Mouse (Mus musculus): ENCODE measurements around the gene Isg20. TPM values are rescaled to one million over a fixed set of nuclear protein-coding genes. Genes with fewer than 3 reads are reported as not detected.
A peak's percentile ranks its signal among the peaks of the same experiment; 100 is the strongest.

Gene Isg20
- polyA plus RNA-seq, 1 experiment from 2014 or later: 0.49 TPM

GRCm38 (mm10) chr7:78924796-78925195, 11.6 kb downstream of the Isg20 start:
- WGBS: 72% methylated on average over 7 of the region's 7 CpGs
- no peak for ATAC-seq (ENCODE audit: insufficient read depth, low FRiP score, low TSS enrichment)
- H3K9ac ChIP-seq (ENCODE audit: low read length): no peak overlapping the region

GRCm38 (mm10) chr7:78925680-78926079, 12.5 kb downstream of the Isg20 start:
- no peaks in the 10 kb centered on the region for H3K9me3 ChIP-seq (ENCODE audit: control insufficient read depth, low read length)
- H3K4me2 ChIP-seq (ENCODE audit: low read depth): no peak overlapping the region
- no peaks in the 10 kb centered on the region for H3K36me3 ChIP-seq (ENCODE audit: control insufficient read depth, insufficient read depth, low read length)
- H3K4me1 ChIP-seq (ENCODE audit: control insufficient read depth, insufficient read depth, low read length): no peaks in the 10 kb centered on the region
- H3K27me3 ChIP-seq (ENCODE audit: control insufficient read depth, insufficient read depth, low read length): 0 out of 2 replicates have a peak, but pooled peaks cover 2% of the 10 kb centered on the region
- WGBS: 84% methylated on average over 7 of the region's 7 CpGs
- DNase-seq (ENCODE audit: low spot score): no peak
- H3K9ac ChIP-seq (ENCODE audit: low read length): no peak overlapping the region
- no peak overlapping the region for H3K4me3 ChIP-seq (ENCODE audit: low read depth, low read length)
- H3K27ac ChIP-seq (ENCODE audit: low read depth, low read length): no peak overlapping the region
- ATAC-seq (ENCODE audit: insufficient read depth, low FRiP score, low TSS enrichment): no peak

More at GRCm38 (mm10) chr7:78924796-78925195, 11.6 kb downstream of the Isg20 start:
- Histone ChIP-seq H3K36me3 (ENCODE audit: control insufficient read depth, insufficient read depth, low read length) (no peaks in the 10 kb centered on the region), H3K4me1 (ENCODE audit: control insufficient read depth, insufficient read depth, low read length) (no peaks in the 10 kb centered on the region), H3K9me3 (ENCODE audit: control insufficient read depth, low read length) (no peaks in the 10 kb centered on the region), H3K27ac (ENCODE audit: low read depth, low read length) (no peak overlapping the region), H3K4me3 (ENCODE audit: low read depth, low read length) (no peak overlapping the region), H3K27me3 (ENCODE audit: control insufficient read depth, insufficient read depth, low read length) (0 out of 2 replicates have a peak, but pooled peaks cover 2% of the 10 kb centered on the region), H3K4me2 (ENCODE audit: low read depth) (no peak overlapping the region)
- peak; percentile 9 for DNase-seq (ENCODE audit: low spot score)

GRCm38 (mm10) chr7:78926156-78926555, 12.9 kb downstream of the Isg20 start:
- H3K27ac ChIP-seq (ENCODE audit: low read depth, low read length): no peak overlapping the region
- no peak overlapping the region for H3K4me3 ChIP-seq (ENCODE audit: low read depth, low read length)
- WGBS: 84% methylated on average over 9 of the region's 9 CpGs
- H3K36me3 ChIP-seq (ENCODE audit: control insufficient read depth, insufficient read depth, low read length): no peaks in the 10 kb centered on the region
- ATAC-seq (ENCODE audit: insufficient read depth, low FRiP score, low TSS enrichment): no peak
- H3K27me3 ChIP-seq (ENCODE audit: control insufficient read depth, insufficient read depth, low read length): 0 out of 2 replicates have a peak, but pooled peaks cover 2% of the 10 kb centered on the region
- DNase-seq (ENCODE audit: low spot score): peak; percentile 7
- H3K4me2 ChIP-seq (ENCODE audit: low read depth): no peak overlapping the region
- no peaks in the 10 kb centered on the region for H3K4me1 ChIP-seq (ENCODE audit: control insufficient read depth, insufficient read depth, low read length)
- no peak overlapping the region for H3K9ac ChIP-seq (ENCODE audit: low read length)
- H3K9me3 ChIP-seq (ENCODE audit: control insufficient read depth, low read length): no peaks in the 10 kb centered on the region

GRCm38 (mm10) chr7:78927266-78927665, 14.0 kb downstream of the Isg20 start:
- Histone ChIP-seq H3K27ac (ENCODE audit: low read depth, low read length) (no peak overlapping the region), H3K4me3 (ENCODE audit: low read depth, low read length) (no peak overlapping the region), H3K9me3 (ENCODE audit: control insufficient read depth, low read length) (no peaks in the 10 kb centered on the region), H3K9ac (ENCODE audit: low read length) (no peak overlapping the region), H3K27me3 (ENCODE audit: control insufficient read depth, insufficient read depth, low read length) (0 out of 2 replicates have a peak, but pooled peaks cover 2% of the 10 kb centered on the region), H3K36me3 (ENCODE audit: control insufficient read depth, insufficient read depth, low read length) (no peaks in the 10 kb centered on the region), H3K4me1 (ENCODE audit: control insufficient read depth, insufficient read depth, low read length) (no peaks in the 10 kb centered on the region), H3K4me2 (ENCODE audit: low read depth) (no peak overlapping the region)
- ATAC-seq (ENCODE audit: insufficient read depth, low FRiP score, low TSS enrichment) (no peak), DNase-seq (ENCODE audit: low spot score) (no peak)
- WGBS: 83% methylated on average over 3 of the region's 3 CpGs

- 72% methylated on average over 19 of the region's 19 CpGs for WGBS
- H3K27me3 ChIP-seq (ENCODE audit: control insufficient read depth, insufficient read depth, low read length): no peaks in the 10 kb centered on the region
- H3K4me3 ChIP-seq (ENCODE audit: low read depth, low read length): no peak overlapping the region
- no peak for DNase-seq (ENCODE audit: low spot score)
- no peak overlapping the region for H3K9ac ChIP-seq (ENCODE audit: low read length)
- no peak for ATAC-seq (ENCODE audit: insufficient read depth, low FRiP score, low TSS enrichment)
- H3K4me1 ChIP-seq (ENCODE audit: control insufficient read depth, insufficient read depth, low read length): no peaks in the 10 kb centered on the region
- no peak overlapping the region for H3K4me2 ChIP-seq (ENCODE audit: low read depth)
- no peaks in the 10 kb centered on the region for H3K9me3 ChIP-seq (ENCODE audit: control insufficient read depth, low read length)
- H3K36me3 ChIP-seq (ENCODE audit: control insufficient read depth, insufficient read depth, low read length): no peaks in the 10 kb centered on the region
- H3K27ac ChIP-seq (ENCODE audit: low read depth, low read length): no peak overlapping the region
Measured at GRCm38 (mm10) chr7:78938957-78939602, 25.9 kb downstream of the Isg20 start.

GRCm38 (mm10) chr7:78940971-78941370, 27.7 kb downstream of the Isg20 start:
- Histone ChIP-seq H3K27ac (ENCODE audit: low read depth, low read length) (no peak overlapping the region), H3K36me3 (ENCODE audit: control insufficient read depth, insufficient read depth, low read length) (no peaks in the 10 kb centered on the region), H3K9ac (ENCODE audit: low read length) (no peak overlapping the region), H3K4me3 (ENCODE audit: low read depth, low read length) (no peak overlapping the region), H3K9me3 (ENCODE audit: control insufficient read depth, low read length) (no peaks in the 10 kb centered on the region), H3K27me3 (ENCODE audit: control insufficient read depth, insufficient read depth, low read length) (no peaks in the 10 kb centered on the region), H3K4me1 (ENCODE audit: control insufficient read depth, insufficient read depth, low read length) (no peaks in the 10 kb centered on the region), H3K4me2 (ENCODE audit: low read depth) (no peak overlapping the region)
- ATAC-seq (ENCODE audit: insufficient read depth, low FRiP score, low TSS enrichment) (no peak), DNase-seq (ENCODE audit: low spot score) (no peak)
- WGBS: 95% methylated on average over 3 of the region's 3 CpGs

GRCm38 (mm10) chr7:78942544-78942943, 29.3 kb downstream of the Isg20 start:
- Histone ChIP-seq H3K27ac (ENCODE audit: low read depth, low read length) (no peak overlapping the region), H3K9ac (ENCODE audit: low read length) (no peak overlapping the region), H3K36me3 (ENCODE audit: control insufficient read depth, insufficient read depth, low read length) (no peaks in the 10 kb centered on the region), H3K9me3 (ENCODE audit: control insufficient read depth, low read length) (no peaks in the 10 kb centered on the region), H3K4me1 (ENCODE audit: control insufficient read depth, insufficient read depth, low read length) (no peaks in the 10 kb centered on the region), H3K27me3 (ENCODE audit: control insufficient read depth, insufficient read depth, low read length) (no peaks in the 10 kb centered on the region), H3K4me2 (ENCODE audit: low read depth) (no peak overlapping the region), H3K4me3 (ENCODE audit: low read depth, low read length) (no peak overlapping the region)
- whole genome bisulfite sequencing: 95% methylated on average over 2 of the region's 2 CpGs
- ATAC-seq (ENCODE audit: insufficient read depth, low FRiP score, low TSS enrichment) (no peak), DNase-seq (ENCODE audit: low spot score) (no peak)

- H3K4me3 ChIP-seq (ENCODE audit: low read depth, low read length): no peak overlapping the region
- no peak overlapping the region for H3K4me2 ChIP-seq (ENCODE audit: low read depth)
- no peaks in the 10 kb centered on the region for H3K27me3 ChIP-seq (ENCODE audit: control insufficient read depth, insufficient read depth, low read length)
- H3K9ac ChIP-seq (ENCODE audit: low read length): no peak overlapping the region
- no peak overlapping the region for H3K27ac ChIP-seq (ENCODE audit: low read depth, low read length)
- no peaks in the 10 kb centered on the region for H3K9me3 ChIP-seq (ENCODE audit: control insufficient read depth, low read length)
- H3K4me1 ChIP-seq (ENCODE audit: control insufficient read depth, insufficient read depth, low read length): no peaks in the 10 kb centered on the region
- DNase-seq (ENCODE audit: low spot score): no peak
- WGBS: 32% methylated on average over 11 of the region's 11 CpGs
- ATAC-seq (ENCODE audit: insufficient read depth, low FRiP score, low TSS enrichment): no peak
- H3K36me3 ChIP-seq (ENCODE audit: control insufficient read depth, insufficient read depth, low read length): no peaks in the 10 kb centered on the region
Measured at GRCm38 (mm10) chr7:78953886-78954572, 40.8 kb downstream of the Isg20 start.

- ATAC-seq (ENCODE audit: insufficient read depth, low FRiP score, low TSS enrichment) (no peak), DNase-seq (ENCODE audit: low spot score) (no peak)
- Histone ChIP-seq H3K4me1 (ENCODE audit: control insufficient read depth, insufficient read depth, low read length) (no peaks in the 10 kb centered on the region), H3K9me3 (ENCODE audit: control insufficient read depth, low read length) (no peaks in the 10 kb centered on the region), H3K4me3 (ENCODE audit: low read depth, low read length) (no peak overlapping the region), H3K4me2 (ENCODE audit: low read depth) (no peak overlapping the region), H3K36me3 (ENCODE audit: control insufficient read depth, insufficient read depth, low read length) (no peaks in the 10 kb centered on the region), H3K27me3 (ENCODE audit: control insufficient read depth, insufficient read depth, low read length) (no peaks in the 10 kb centered on the region), H3K27ac (ENCODE audit: low read depth, low read length) (no peak overlapping the region), H3K9ac (ENCODE audit: low read length) (no peak overlapping the region)
- 83% methylated on average over 6 of the region's 6 CpGs for WGBS
Measured at GRCm38 (mm10) chr7:78954619-78955018, 41.4 kb downstream of the Isg20 start.
